Mouse (Mus musculus): ENCODE data around the gene Susd5.

GRCm38 (mm10) chr9:114050778-114051177 is 6.2 kb upstream of the Susd5 start:
- TF ChIP-seq CTCF (IDR thresholded peaks at IDR 0.05; ENCODE audit: borderline replicate concordance, extremely low read depth, insufficient read depth, insufficient read length) (no peak), POLR2A (IDR thresholded peaks at IDR 0.05; ENCODE audit: borderline replicate concordance, extremely low read depth, insufficient read depth, insufficient read length, poor library complexity, severe bottlenecking) (no peak)

Measured in brain, embryonic 14.5 days (tissue).